14 mouse cellular contexts compared by ENCODE assay signal in genomic region chr8:120948050-120948595, GRCm38 (mm10).
DNase-seq lines count a peak whose midpoint lies in the region; ATAC-seq and TF ChIP-seq lines count a peak whose summit lies in the region.
"Had no signal": no experiment of that assay in that cellular context is flagged by ENCODE, and none has a peak within 500 bp of the region (broad histone marks: within the 10 kb centered on the region; RNA-seq: fewer than 3 reads in every experiment).

No protein-coding gene starts in this region.

- H3K4me1 ChIP-seq in heart, embryonic 10.5 days = peaks cover 53% of the 10 kb centered on the region
- H3K4me1 ChIP-seq in heart, postnatal 0 days (ENCODE audit: control insufficient read depth, insufficient read depth) = no peaks in the 10 kb centered on the region; the same call in 1 of the 2 replicates

- WGBS in heart, embryonic 10.5 days = 83% methylated on average over 4 of the region's 4 CpGs
- 65% methylated on average over 4 of the region's 4 CpGs for WGBS in heart, postnatal 0 days

- H3K9me3 ChIP-seq in heart, embryonic 10.5 days = no peaks in the 10 kb centered on the region
- no peaks in the 10 kb centered on the region for H3K9me3 ChIP-seq in heart, postnatal 0 days (replicated peaks; ENCODE audit: control insufficient read depth, low read length)
- H3K9me3 ChIP-seq: forebrain, embryonic 12.5 days; hindbrain, embryonic 10.5 days; neural tube, embryonic 12.5 days had no signal

- no peak for DNase-seq in heart, embryonic 10.5 days (ENCODE audit: low spot score)
- DNase-seq in heart, postnatal 36 days = no peak
- peak; percentile 35 for DNase-seq in lung, postnatal 36 days
- DNase-seq in lung, adult 18-20 months = no peak
- DNase-seq in heart, postnatal 0 days (ENCODE audit: low spot score) = no peak
- DNase-seq in right cerebral cortex, postnatal 14 days = no peak
- no peak for DNase-seq in adrenal gland, postnatal 10 days
- DNase-seq: adrenal gland, postnatal 36 days; cerebellum, postnatal 25 days; kidney, adult 8-10 months had no signal

- no peak for TF ChIP-seq CTCF in heart, postnatal 0 days (IDR thresholded peaks at IDR 0.05; ENCODE audit: low read depth)

- H3K36me3 ChIP-seq in heart, embryonic 10.5 days = no peaks in the 10 kb centered on the region
- H3K36me3 ChIP-seq in heart, postnatal 0 days (replicated peaks; ENCODE audit: control insufficient read depth, insufficient read depth, low read length) = no peaks in the 10 kb centered on the region
- H3K36me3 ChIP-seq: forebrain, embryonic 12.5 days; hindbrain, embryonic 10.5 days; neural tube, embryonic 12.5 days had no signal

- H3K4me2 ChIP-seq in heart, postnatal 0 days (ENCODE audit: low read depth, low read length) = peak overlapping the region; percentile 31; the same call in 1 of the 2 replicates
- H3K4me2 ChIP-seq: forebrain, embryonic 12.5 days; neural tube, embryonic 12.5 days had no signal

- no peak for TF ChIP-seq EP300 in heart, postnatal 0 days (IDR thresholded peaks at IDR 0.05; ENCODE audit: low read depth)

- H3K4me3 ChIP-seq in heart, embryonic 10.5 days = no peak overlapping the region
- no peak overlapping the region for H3K4me3 ChIP-seq in heart, postnatal 0 days (ENCODE audit: low read depth, low read length)
- H3K4me3 ChIP-seq: forebrain, embryonic 12.5 days; hindbrain, embryonic 10.5 days; neural tube, embryonic 12.5 days had no signal

- peaks cover 74% of the 10 kb centered on the region for H3K27me3 ChIP-seq in heart, embryonic 10.5 days (ENCODE audit: insufficient read depth, poor library complexity, severe bottlenecking)
- peaks cover 35% of the 10 kb centered on the region for H3K27me3 ChIP-seq in heart, postnatal 0 days (ENCODE audit: control insufficient read depth, insufficient read depth, low read length)

- no peak overlapping the region for H3K9ac ChIP-seq in heart, postnatal 0 days (replicated peaks; ENCODE audit: low read depth, low read length)
- H3K9ac ChIP-seq: forebrain, embryonic 12.5 days; neural tube, embryonic 12.5 days had no signal

- 0 out of 2 replicates have a peak overlapping the region, but pooled peaks have one; percentile 2 for H3K27ac ChIP-seq in heart, embryonic 10.5 days
- H3K27ac ChIP-seq in heart, postnatal 0 days (ENCODE audit: low read depth) = no peak overlapping the region
- H3K27ac ChIP-seq: forebrain, embryonic 12.5 days; hindbrain, embryonic 10.5 days; neural tube, embryonic 12.5 days had no signal

- intact Hi-C loops in heart, postnatal 36 days (cut with DNase I) = no loop called here

- no peak for ATAC-seq in heart, postnatal 0 days (ENCODE audit: insufficient read depth, low read depth)
- no peak for ATAC-seq in granulocyte monocyte progenitor cell, adult 5-6 weeks (replicated peaks; ENCODE audit: poor library complexity, severe bottlenecking)
